ENCODE assay signal across 9 mouse cellular contexts in genomic region chr6:73367616-73368015, GRCm38 (mm10).
A peak's percentile ranks its signal among the peaks of the same experiment; 100 is the strongest.
DNase-seq lines count a peak whose midpoint lies in the region; ATAC-seq and TF ChIP-seq lines count a peak whose summit lies in the region.
"Had no signal": no experiment of that assay in that cellular context is flagged by ENCODE, and none has a peak within 500 bp of the region (broad histone marks: within the 10 kb centered on the region; RNA-seq: fewer than 3 reads in every experiment).

No protein-coding gene starts in this region.

- TF ChIP-seq POLR2A in testis, adult 2 months (IDR thresholded peaks at IDR 0.05; ENCODE audit: control insufficient read depth, low read depth, low read length) = no peak

- ATAC-seq in heart, embryonic 14.5 days (ENCODE audit: insufficient number of reproducible peaks, insufficient read depth, low FRiP score, low read depth) = no peak
- ATAC-seq in liver, embryonic 11.5 days (replicated peaks; ENCODE audit: low FRiP score) = no peak; the same call in 1 of the 2 replicates
- peak; percentile 63; the same call in 1 of the 2 replicates for ATAC-seq in neural tube, embryonic 11.5 days (ENCODE audit: insufficient read depth, low FRiP score, low TSS enrichment)

- 0 out of 2 replicates have a peak, but pooled peaks have one; percentile 6 for TF ChIP-seq CTCF in testis, adult 2 months (IDR thresholded peaks at IDR 0.05; ENCODE audit: control insufficient read depth, insufficient read depth, insufficient replicate concordance, low read depth, low read length)

- no peaks in the 10 kb centered on the region; a peak in 1 of 4 replicates for H3K4me1 ChIP-seq in heart, embryonic 14.5 days (ENCODE audit: control insufficient read depth in 2 of 2, insufficient read depth in 2 of 2, low read length in 2 of 2)
- H3K4me1 ChIP-seq in liver, embryonic 11.5 days (replicated peaks; ENCODE audit: control insufficient read depth, insufficient read depth, low read length) = no peaks in the 10 kb centered on the region
- H3K4me1 ChIP-seq in neural tube, embryonic 11.5 days (ENCODE audit: control insufficient read depth, insufficient read depth, low read length) = no peaks in the 10 kb centered on the region
- H3K4me1 ChIP-seq in testis, adult 2 months (ENCODE audit: control insufficient read depth, insufficient read depth, low read length) = peaks cover 6% of the 10 kb centered on the region
- H3K4me1 ChIP-seq: liver, embryonic 15.5 days had no signal

- H3K27ac ChIP-seq in heart, embryonic 14.5 days (replicated peaks in 1 of 2; ENCODE audit: control insufficient read depth in 1 of 2, insufficient read depth in 1 of 2, low read depth in 2 of 2, low read length in 2 of 2) = no peak overlapping the region
- H3K27ac ChIP-seq in liver, embryonic 11.5 days (ENCODE audit: low read depth, low read length) = no peak overlapping the region
- no peak overlapping the region for H3K27ac ChIP-seq in neural tube, embryonic 11.5 days (ENCODE audit: low read depth, low read length)
- no peak overlapping the region for H3K27ac ChIP-seq in testis, adult 2 months (ENCODE audit: control insufficient read depth, insufficient read depth, low read depth, low read length)
- H3K27ac ChIP-seq: liver, embryonic 15.5 days had no signal

- peak overlapping the region; percentile 51 for H3K4me2 ChIP-seq in heart, embryonic 14.5 days (ENCODE audit: low read length)
- H3K4me2 ChIP-seq in liver, embryonic 11.5 days = peak overlapping the region; percentile 35
- H3K4me2 ChIP-seq in neural tube, embryonic 11.5 days (ENCODE audit: low read depth) = no peak overlapping the region
- H3K4me2 ChIP-seq: liver, embryonic 15.5 days had no signal

- H3K9me3 ChIP-seq in heart, embryonic 14.5 days (ENCODE audit: control insufficient read depth, low read length) = no peaks in the 10 kb centered on the region
- H3K9me3 ChIP-seq in liver, embryonic 11.5 days (ENCODE audit: control insufficient read depth, low read length) = no peaks in the 10 kb centered on the region
- H3K9me3 ChIP-seq in neural tube, embryonic 11.5 days (ENCODE audit: control insufficient read depth, low read length) = no peaks in the 10 kb centered on the region
- H3K9me3 ChIP-seq: liver, embryonic 15.5 days had no signal

- DNase-seq in CD8-positive naive resting alpha-beta T cell, adult 2 months (ENCODE audit: low read depth in 2 of 2, low spot score in 2 of 2) = peak; percentile 19 to 35
- peak; percentile 60 for DNase-seq in brain, embryonic 18.5 days (ENCODE audit: low read depth, low spot score)
- peak; percentile 3 for DNase-seq in fat pad, adult 2 months (ENCODE audit: extremely low read depth, low read depth, low spot score)
- DNase-seq in kidney, postnatal 10 days = peak; percentile 86
- peak; percentile 37 for DNase-seq in liver, embryonic 11.5 days (ENCODE audit: low spot score)
- peak; percentile 78 for DNase-seq in neural tube, embryonic 11.5 days (ENCODE audit: low spot score)

- H3K36me3 ChIP-seq in heart, embryonic 14.5 days (ENCODE audit: control insufficient read depth, insufficient read depth, low read length) = no peaks in the 10 kb centered on the region
- H3K36me3 ChIP-seq in liver, embryonic 11.5 days (ENCODE audit: control insufficient read depth, insufficient read depth, low read length) = no peaks in the 10 kb centered on the region
- no peaks in the 10 kb centered on the region for H3K36me3 ChIP-seq in neural tube, embryonic 11.5 days (ENCODE audit: control insufficient read depth, insufficient read depth, low read length)
- H3K36me3 ChIP-seq in testis, adult 2 months (ENCODE audit: control insufficient read depth, insufficient read depth, low read length) = no peaks in the 10 kb centered on the region
- H3K36me3 ChIP-seq: liver, embryonic 15.5 days had no signal

- peak overlapping the region in 1 of 2 experiments; percentile 9; a peak in 1 of 4 replicates for H3K4me3 ChIP-seq in heart, embryonic 14.5 days (ENCODE audit: control insufficient read depth in 1 of 2, insufficient read depth in 1 of 2, low read depth in 1 of 2, low read length in 2 of 2)
- H3K4me3 ChIP-seq in liver, embryonic 11.5 days (ENCODE audit: low read depth, low read length) = no peak overlapping the region
- no peak overlapping the region for H3K4me3 ChIP-seq in neural tube, embryonic 11.5 days (ENCODE audit: low read depth, low read length)
- no peak overlapping the region for H3K4me3 ChIP-seq in testis, adult 2 months (ENCODE audit: control insufficient read depth, low read depth, low read length)
- H3K4me3 ChIP-seq: liver, embryonic 15.5 days had no signal

- H3K9ac ChIP-seq in heart, embryonic 14.5 days (ENCODE audit: low read length) = no peak overlapping the region
- no peak overlapping the region for H3K9ac ChIP-seq in liver, embryonic 11.5 days (ENCODE audit: low read depth, low read length)
- no peak overlapping the region for H3K9ac ChIP-seq in neural tube, embryonic 11.5 days (ENCODE audit: low read length)
- H3K9ac ChIP-seq: liver, embryonic 15.5 days had no signal

- WGBS in heart, embryonic 14.5 days = 3% methylated on average over 5 of the region's 5 CpGs
- 6% methylated on average over 5 of the region's 5 CpGs for WGBS in liver, embryonic 11.5 days
- 7% methylated on average over 5 of the region's 5 CpGs for WGBS in neural tube, embryonic 11.5 days

- H3K27me3 ChIP-seq in heart, embryonic 14.5 days (ENCODE audit: control insufficient read depth, insufficient read depth, low read length) = peaks cover 3% of the 10 kb centered on the region; the same call in 1 of the 2 replicates
- peaks cover 6% of the 10 kb centered on the region for H3K27me3 ChIP-seq in liver, embryonic 11.5 days (replicated peaks; ENCODE audit: control insufficient read depth, insufficient read depth, low read length)
- H3K27me3 ChIP-seq in neural tube, embryonic 11.5 days (ENCODE audit: control insufficient read depth, insufficient read depth, low read length) = no peaks in the 10 kb centered on the region
- H3K27me3 ChIP-seq in testis, adult 2 months (ENCODE audit: control insufficient read depth, insufficient read depth, low read length) = no peaks in the 10 kb centered on the region

Comparison
In these comparisons a context has a peak if more than half of its experiments do, and no peak if none do; other contexts are left out.
1. DNase-seq: peak in every context shown above with its lines; median percentile 86 in kidney, postnatal 10 days; 78 in neural tube, embryonic 11.5 days; 60 in brain, embryonic 18.5 days; 37 in liver, embryonic 11.5 days; 27 in CD8-positive naive resting alpha-beta T cell, adult 2 months; 3 in fat pad, adult 2 months.